Comparison of ENCODE assay signal across 26 mouse cellular contexts in genomic region chr4:153573180-153573769, GRCm38 (mm10).
DNase-seq lines count a peak whose midpoint lies in the region; ATAC-seq and TF ChIP-seq lines count a peak whose summit lies in the region.
"Had no signal": no experiment of that assay in that cellular context is flagged by ENCODE, and none has a peak within 500 bp of the region (broad histone marks: within the 10 kb centered on the region; RNA-seq: fewer than 3 reads in every experiment).

No protein-coding gene starts in this region.

- peaks cover 79% of the 10 kb centered on the region for H3K9me3 ChIP-seq in megakaryocyte, embryonic 14.5 days
- no peaks in the 10 kb centered on the region for H3K9me3 ChIP-seq in liver, embryonic 11.5 days (ENCODE audit: control insufficient read depth, low read length)
- H3K9me3 ChIP-seq: heart, embryonic 12.5 days; hindbrain, embryonic 10.5 days; intestine, embryonic 15.5 days; lung, embryonic 15.5 days; midbrain, embryonic 12.5 days; stomach, embryonic 15.5 days had no signal

- no peak for ATAC-seq in megakaryocyte, adult 5-6 weeks (ENCODE audit: poor library complexity, severe bottlenecking)
- no peak for ATAC-seq in liver, embryonic 11.5 days (replicated peaks; ENCODE audit: low FRiP score)
- ATAC-seq: forebrain, embryonic 16.5 days; hindbrain, embryonic 16.5 days; intestine, embryonic 15.5 days had no signal

- H3K36me3 ChIP-seq in megakaryocyte, embryonic 14.5 days (replicated peaks; ENCODE audit: low read length): no peaks in the 10 kb centered on the region
- H3K36me3 ChIP-seq in liver, embryonic 11.5 days (ENCODE audit: control insufficient read depth, insufficient read depth, low read length): no peaks in the 10 kb centered on the region
- H3K36me3 ChIP-seq: heart, embryonic 12.5 days; hindbrain, embryonic 10.5 days; intestine, embryonic 15.5 days; lung, embryonic 15.5 days; midbrain, embryonic 12.5 days; stomach, embryonic 15.5 days had no signal

- WGBS in liver, embryonic 11.5 days: 50% methylated on average over 9 of the region's 9 CpGs

- no peaks in the 10 kb centered on the region for H3K27me3 ChIP-seq in megakaryocyte, embryonic 14.5 days (replicated peaks)
- no peaks in the 10 kb centered on the region for H3K27me3 ChIP-seq in liver, embryonic 11.5 days (replicated peaks; ENCODE audit: control insufficient read depth, insufficient read depth, low read length)
- H3K27me3 ChIP-seq: intestine, embryonic 15.5 days; lung, embryonic 15.5 days; stomach, embryonic 15.5 days had no signal

- H3K4me1 ChIP-seq in megakaryocyte, embryonic 14.5 days: no peaks in the 10 kb centered on the region
- H3K4me1 ChIP-seq in liver, embryonic 11.5 days (replicated peaks; ENCODE audit: control insufficient read depth, insufficient read depth, low read length): no peaks in the 10 kb centered on the region
- H3K4me1 ChIP-seq: heart, embryonic 12.5 days; hindbrain, embryonic 10.5 days; intestine, embryonic 15.5 days; lung, embryonic 15.5 days; midbrain, embryonic 12.5 days; stomach, embryonic 15.5 days had no signal

- H3K4me2 ChIP-seq in liver, embryonic 11.5 days: no peak overlapping the region
- H3K4me2 ChIP-seq: heart, embryonic 12.5 days; intestine, embryonic 15.5 days; lung, embryonic 15.5 days; midbrain, embryonic 12.5 days; stomach, embryonic 15.5 days had no signal

- H3K9ac ChIP-seq in liver, embryonic 11.5 days (ENCODE audit: low read depth, low read length): no peak overlapping the region
- H3K9ac ChIP-seq: heart, embryonic 12.5 days; intestine, embryonic 15.5 days; liver, embryonic 14.5 days; lung, embryonic 15.5 days; midbrain, embryonic 12.5 days; stomach, embryonic 15.5 days had no signal

- no peak overlapping the region for H3K27ac ChIP-seq in liver, embryonic 11.5 days (ENCODE audit: low read depth, low read length)
- no peak overlapping the region for H3K27ac ChIP-seq in gastrocnemius, adult 2 months
- H3K27ac ChIP-seq: hindbrain, embryonic 10.5 days; intestine, embryonic 15.5 days; liver, embryonic 14.5 days; lung, embryonic 15.5 days; midbrain, embryonic 12.5 days; stomach, embryonic 15.5 days had no signal

- intact Hi-C loops in gastrocnemius, adult 2 months (cut with DNase I): no loop called here

- peak; percentile 10 to 36 for DNase-seq in cerebellum, postnatal 14 days
- DNase-seq in cerebellum, adult 11 months: no peak
- DNase-seq in ES-CJ7 (ENCODE audit: low read depth, low spot score) (peak; percentile 28), ZHBTc4 (ENCODE audit: low read depth, low spot score) (peak; percentile 61)
- no peak for DNase-seq in liver, embryonic 11.5 days (ENCODE audit: low spot score)
- no peak for DNase-seq in gastrocnemius, adult 2 months
- DNase-seq: cerebellum, adult 11-12 months; gastrocnemius, postnatal 25 days; heart, adult 18-20 months; heart, postnatal 10 days; kidney, adult 9 months; kidney, postnatal 36 days; lung, postnatal 4 days; thymus, adult 2 months; thymus, postnatal 4 days had no signal

- H3K4me3 ChIP-seq in megakaryocyte, embryonic 14.5 days (replicated peaks): peak overlapping the region; percentile 33
- no peak overlapping the region for H3K4me3 ChIP-seq in liver, embryonic 11.5 days (ENCODE audit: low read depth, low read length)
- H3K4me3 ChIP-seq in gastrocnemius, adult 2 months: no peak overlapping the region
- H3K4me3 ChIP-seq: heart, embryonic 12.5 days; hindbrain, embryonic 10.5 days; intestine, embryonic 15.5 days; lung, embryonic 15.5 days; midbrain, embryonic 12.5 days; stomach, embryonic 15.5 days had no signal

- TF ChIP-seq CTCF in gastrocnemius, adult 2 months (IDR thresholded peaks at IDR 0.05): no peak

Comparison
In these comparisons a context has a peak if more than half of its experiments do, and no peak if none do; other contexts are left out.
1. DNase-seq: peak in cerebellum, postnatal 14 days (2 of 2), ES-CJ7 (single experiment) and ZHBTc4 (single experiment); none in cerebellum, adult 11 months (single experiment), liver, embryonic 11.5 days (single experiment) and gastrocnemius, adult 2 months (single experiment).